Mouse (Mus musculus) liver, postnatal 0 days (tissue): ENCODE data around the gene Gm10282. TPM values are rescaled to one million over a fixed set of nuclear protein-coding genes. Genes with fewer than 3 reads are reported as not detected.
A peak's percentile ranks its signal among the peaks of the same experiment; 100 is the strongest.

ENCODE experiments used
- ATAC-seq: fragments of 200-750 bp; cut with Nextera tagmentation; 2 replicates; pipeline ENCODE4 v1.8.0; 2017; ENCODE audit warnings: mild to moderate bottlenecking, moderate library complexity
- DNase-seq: peaks from one replicate; pipeline ENCODE4 v3.0.0-alpha.2; 2016
- H3K27ac ChIP-seq: fragments of 300-500 bp; sonication (generic); 2 replicates; pipeline ENCODE4 v1.5.1; 2014; ENCODE audit warnings: antibody characterized with exemption, moderate library complexity, mild to moderate bottlenecking, low read depth
- H3K27me3 ChIP-seq: fragments of 300-500 bp; sonication (generic); 2 replicates; pipeline ENCODE4 v1.6.1; 2014; ENCODE audit warnings: low read length, control low read depth, mixed read lengths; ENCODE audit not compliant: insufficient read depth
- H3K36me3 ChIP-seq: fragments of 300-500 bp; sonication (generic); replicated peaks from 2 replicates; pipeline ENCODE4 v1.6.1; 2014; ENCODE audit warnings: mild to moderate bottlenecking, control low read depth, low read length, moderate library complexity, mixed read lengths; ENCODE audit not compliant: insufficient read depth
- H3K4me1 ChIP-seq: fragments of 300-500 bp; sonication (generic); 2 replicates; pipeline ENCODE4 v1.6.1; 2014; ENCODE audit warnings: antibody characterized with exemption, mild to moderate bottlenecking, control low read depth; ENCODE audit not compliant: insufficient read depth
- H3K4me2 ChIP-seq: fragments of 300-500 bp; sonication (generic); 2 replicates; pipeline ENCODE4 v1.6.1; 2014; ENCODE audit warnings: low read depth, mild to moderate bottlenecking, low read length, moderate library complexity, mixed read lengths
- H3K4me3 ChIP-seq: fragments of 300-500 bp; sonication (generic); 2 replicates; pipeline ENCODE4 v1.5.1; 2014; ENCODE audit warnings: low read depth, low read length
- H3K9ac ChIP-seq: fragments of 300-500 bp; sonication (generic); replicated peaks from 2 replicates; pipeline ENCODE4 v1.6.1; 2014; ENCODE audit warnings: mild to moderate bottlenecking, moderate library complexity
- H3K9me3 ChIP-seq: fragments of 300-500 bp; sonication (generic); 2 replicates; pipeline ENCODE4 v1.6.1; 2016; ENCODE audit warnings: mild to moderate bottlenecking, control low read depth, low read length, mixed read lengths
- CTCF ChIP-seq: sonication (generic); IDR thresholded peaks from 2 replicates; pipeline ENCODE4 v1.5.1; 2016; ENCODE audit warnings: antibody characterized with exemption, low read depth
- EP300 ChIP-seq: IDR thresholded peaks from 2 replicates; pipeline ENCODE4 v1.6.1; 2016; ENCODE audit warnings: antibody characterized with exemption, low read depth, mild to moderate bottlenecking
- WGBS: fragments of 180-500 bp; shearing (Covaris S2); extraction: QIAGEN DNeasy Blood & Tissue Kit; methylation state at CpG from one replicate; pipeline ENCODE4 v1.1.7; 2014; ENCODE audit not compliant: insufficient replicate concordance; 5-methylcytosine and 5-hydroxymethylcytosine counted together
- polyA plus RNA-seq: library from polyadenylated mRNA; unstranded; fragments of >200 nt; fragmentation: Nextera tagmentation; extraction: Ambion mirVana; gene quantifications from 2 replicates; pipeline ENCODE4 v1.2.1, GENCODE M21; 2015

Gm10282 gene
- polyA plus RNA-seq, 1 experiment from 2014 or later, result 6.4 TPM

DNA sequence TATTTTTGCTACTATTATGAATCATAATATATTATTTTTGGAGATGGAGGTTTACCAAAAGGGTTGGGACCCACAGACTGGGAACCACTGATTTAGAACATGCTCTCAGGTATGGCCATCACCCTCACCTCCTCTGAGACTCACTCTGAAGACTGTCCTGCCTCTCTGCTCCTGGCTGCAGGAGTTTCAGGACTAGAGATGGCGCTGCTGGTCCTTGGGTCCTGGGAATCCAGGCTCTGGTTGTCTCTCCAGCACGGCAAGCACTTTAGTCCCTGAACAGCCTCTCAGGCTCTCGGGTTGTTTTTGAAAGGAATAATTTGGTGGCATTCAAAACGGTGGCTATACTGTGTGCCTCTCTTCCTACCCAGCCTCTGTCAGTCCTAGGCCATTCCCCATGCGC lies 43.2 kb downstream of the Gm10282 start:
- WGBS, result 57% methylated on average over 5 of the region's 5 CpGs
- Histone ChIP-seq H3K27me3 (no peaks in the 10 kb centered on the region), H3K9ac (no peak overlapping the region), H3K27ac (no peak overlapping the region), H3K9me3 (no peaks in the 10 kb centered on the region), H3K4me2 (no peak overlapping the region), H3K36me3 (0 out of 2 replicates have a peak, but pooled peaks cover 3% of the 10 kb centered on the region), H3K4me3 (no peak overlapping the region), H3K4me1 (no peaks in the 10 kb centered on the region; the same call in 1 of the 2 replicates)
- ATAC-seq, result no peak
- TF ChIP-seq CTCF, result peak; percentile 55
- no peak for TF ChIP-seq EP300
- no peak for DNase-seq

DNA sequence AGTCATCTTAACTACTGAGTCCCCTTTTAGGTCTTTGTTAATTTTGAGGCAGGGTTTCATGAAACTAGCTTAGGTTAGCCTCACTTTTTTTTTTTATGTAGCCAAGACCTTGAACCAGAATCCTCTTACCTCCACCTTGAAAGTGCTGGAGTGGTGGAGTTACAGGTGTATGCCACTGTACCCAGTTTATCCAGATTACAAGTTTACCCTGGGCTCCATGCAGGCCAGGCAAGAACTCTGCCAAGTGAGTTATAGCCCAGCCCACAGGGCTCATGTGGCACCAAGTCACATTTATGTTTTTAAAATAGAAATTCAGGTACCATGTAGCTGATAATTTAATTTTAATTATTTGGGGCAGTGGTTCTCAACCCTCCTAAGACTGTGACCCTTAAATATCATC lies 43.6 kb downstream of the Gm10282 start:
- no peak overlapping the region for H3K27ac ChIP-seq
- H3K36me3 ChIP-seq, result 0 out of 2 replicates have a peak, but pooled peaks cover 3% of the 10 kb centered on the region
- no peak overlapping the region for H3K4me3 ChIP-seq
- no peaks in the 10 kb centered on the region; the same call in 1 of the 2 replicates for H3K4me1 ChIP-seq
- H3K9me3 ChIP-seq, result no peaks in the 10 kb centered on the region
- no peak overlapping the region for H3K4me2 ChIP-seq
- H3K27me3 ChIP-seq, result no peaks in the 10 kb centered on the region
- TF ChIP-seq EP300, result no peak
- no peak for TF ChIP-seq CTCF
- no peak for DNase-seq
- H3K9ac ChIP-seq, result no peak overlapping the region
- no peak for ATAC-seq

DNA sequence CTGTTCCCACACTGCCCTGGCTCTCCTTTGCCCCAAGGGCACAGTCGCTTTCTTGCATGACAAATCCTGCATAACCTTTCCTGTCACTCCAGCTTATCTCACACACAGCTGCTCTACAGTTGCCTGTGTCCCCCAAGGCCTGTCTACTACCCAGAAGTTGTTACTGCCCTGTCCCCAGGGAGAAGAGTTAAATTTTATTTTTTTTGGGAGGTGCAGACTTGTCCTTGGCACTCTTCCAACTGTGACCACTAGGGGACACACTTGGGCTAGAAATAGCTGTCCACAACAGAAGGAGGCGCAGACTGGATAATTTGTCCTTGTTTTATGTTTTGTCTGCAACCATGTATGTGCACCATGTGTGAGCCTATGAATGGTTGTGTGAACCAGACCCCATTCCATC lies 44.0 kb downstream of the Gm10282 start:
- Histone ChIP-seq H3K4me1 (no peaks in the 10 kb centered on the region; the same call in 1 of the 2 replicates), H3K27me3 (no peaks in the 10 kb centered on the region), H3K9ac (no peak overlapping the region), H3K4me3 (no peak overlapping the region), H3K9me3 (no peaks in the 10 kb centered on the region), H3K36me3 (0 out of 2 replicates have a peak, but pooled peaks cover 3% of the 10 kb centered on the region), H3K4me2 (no peak overlapping the region), H3K27ac (0 out of 2 replicates have a peak overlapping the region, but pooled peaks have one; percentile 0)
- DNase-seq (peak; percentile 81), ATAC-seq (peak; percentile 54)
- TF ChIP-seq EP300, result 0 out of 2 replicates have a peak, but pooled peaks have one; percentile 11
- TF ChIP-seq CTCF, result peak; percentile 97
- WGBS, result 18% methylated on average over 2 of the region's 2 CpGs

DNA sequence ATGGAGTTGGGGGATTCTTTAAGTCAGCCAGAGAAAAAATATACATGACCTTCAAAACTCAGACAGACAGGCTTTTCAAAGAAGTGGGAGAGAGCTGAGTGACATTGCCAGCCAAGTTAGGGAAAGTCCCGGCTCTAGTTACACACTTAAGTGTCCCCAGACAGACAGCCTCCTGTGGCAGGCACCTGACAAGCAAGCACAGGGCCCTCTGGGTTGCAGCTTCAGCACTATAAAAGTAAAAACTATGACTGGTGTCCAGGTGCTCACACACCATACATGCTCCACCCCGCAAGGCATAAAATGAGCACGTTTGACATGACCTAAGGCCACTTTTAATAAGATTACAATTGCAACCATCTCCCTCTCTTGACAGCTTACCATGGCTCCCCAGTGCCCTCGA lies 44.5 kb downstream of the Gm10282 start:
- Histone ChIP-seq H3K4me2 (no peak overlapping the region), H3K9me3 (no peaks in the 10 kb centered on the region), H3K36me3 (0 out of 2 replicates have a peak, but pooled peaks cover 3% of the 10 kb centered on the region), H3K4me3 (no peak overlapping the region), H3K4me1 (no peaks in the 10 kb centered on the region; the same call in 1 of the 2 replicates), H3K27me3 (no peaks in the 10 kb centered on the region), H3K27ac (0 out of 2 replicates have a peak overlapping the region, but pooled peaks have one; percentile 0), H3K9ac (no peak overlapping the region)
- TF ChIP-seq EP300 (no peak), CTCF (no peak)
- 53% methylated on average over 4 of the region's 4 CpGs for WGBS
- ATAC-seq, result 0 out of 2 replicates have a peak, but pooled peaks have one; percentile 3
- DNase-seq, result no peak

DNA sequence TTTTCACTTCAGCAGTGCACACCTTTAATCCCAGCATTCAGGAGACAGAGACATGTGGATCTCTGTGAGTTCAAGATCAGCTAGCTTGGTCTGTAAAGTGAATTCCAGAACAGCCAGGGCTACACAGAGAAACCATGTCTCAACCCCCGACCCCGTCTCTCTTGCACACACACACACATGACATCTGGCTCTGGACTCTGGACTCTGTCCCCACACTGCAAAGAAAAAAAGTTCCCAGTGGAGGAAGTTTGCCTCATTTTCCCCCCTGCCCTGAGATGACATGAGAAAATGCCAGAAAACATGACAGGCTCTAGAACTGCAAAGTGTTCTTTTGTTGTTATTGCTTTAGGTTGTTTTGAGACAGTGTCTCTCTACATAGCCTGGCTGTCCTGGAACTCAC lies 45.2 kb downstream of the Gm10282 start:
- no peak for DNase-seq
- TF ChIP-seq EP300 (no peak), CTCF (no peak)

DNA sequence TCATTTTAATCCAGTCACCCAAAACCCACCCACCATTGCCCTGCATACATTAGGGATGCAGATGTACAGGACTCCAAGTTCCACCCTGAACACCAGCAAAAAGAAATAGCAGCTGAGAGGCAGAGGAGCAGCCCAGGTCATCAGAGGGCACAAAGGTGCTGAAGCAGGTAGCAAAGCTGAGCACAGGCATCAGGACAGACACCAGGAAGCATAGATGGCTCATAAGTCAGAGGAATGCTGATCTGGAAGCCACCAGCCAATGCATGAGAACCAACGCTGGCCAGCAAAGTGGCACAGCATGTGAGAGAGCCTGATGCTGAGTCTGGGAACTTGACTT lies 47.2 kb downstream of the Gm10282 start:
- TF ChIP-seq EP300 (no peak), CTCF (no peak)
- H3K27ac ChIP-seq, result no peak overlapping the region
- DNase-seq, result no peak
- no peaks in the 10 kb centered on the region for H3K27me3 ChIP-seq
- 89% methylated on average over 1 of the region's 1 CpGs for WGBS
- no peak overlapping the region for H3K9ac ChIP-seq
- H3K4me1 ChIP-seq, result no peaks in the 10 kb centered on the region; the same call in 1 of the 2 replicates
- H3K4me3 ChIP-seq, result no peak overlapping the region
- H3K36me3 ChIP-seq, result peaks cover 8% of the 10 kb centered on the region
- H3K4me2 ChIP-seq, result no peak overlapping the region
- no peaks in the 10 kb centered on the region for H3K9me3 ChIP-seq
- ATAC-seq, result no peak

More for the DNA sequence above, 45.2 kb downstream of the Gm10282 start:
- H3K9ac ChIP-seq, result no peak overlapping the region
- H3K27me3 ChIP-seq, result no peaks in the 10 kb centered on the region
- no peaks in the 10 kb centered on the region for H3K9me3 ChIP-seq
- H3K4me2 ChIP-seq, result no peak overlapping the region
- no peak overlapping the region for H3K4me3 ChIP-seq
- WGBS, result 51% methylated on average over 2 of the region's 2 CpGs
- peak; percentile 79 for ATAC-seq
- no peak overlapping the region for H3K27ac ChIP-seq
- H3K36me3 ChIP-seq, result 0 out of 2 replicates have a peak, but pooled peaks cover 3% of the 10 kb centered on the region
- H3K4me1 ChIP-seq, result no peaks in the 10 kb centered on the region; the same call in 1 of the 2 replicates
